Mouse (Mus musculus) forebrain, embryonic 13.5 days (tissue): ENCODE measurements around the gene Lpp. TPM values are rescaled to one million over a fixed set of nuclear protein-coding genes. Genes with fewer than 3 reads are reported as not detected.

Experiments
- ATAC-seq: fragments of 200-750 bp; cut with Nextera tagmentation; 2 replicates; pipeline ENCODE4 v1.8.0; 2017
- H3K27ac ChIP-seq: fragments of 300-500 bp; sonication (generic); 2 replicates; pipeline ENCODE4 v1.5.1; 2015; ENCODE audit warnings: inconsistent platforms, mild to moderate bottlenecking, moderate library complexity
- H3K27me3 ChIP-seq: fragments of 300-500 bp; sonication (generic); 2 replicates; pipeline ENCODE4 v1.6.1; 2015; ENCODE audit warnings: mild to moderate bottlenecking, inconsistent platforms
- H3K36me3 ChIP-seq: fragments of 300-500 bp; sonication (generic); 2 replicates; pipeline ENCODE4 v1.6.1; 2015; ENCODE audit warnings: mild to moderate bottlenecking, inconsistent platforms; ENCODE audit not compliant: poor library complexity, severe bottlenecking
- H3K4me1 ChIP-seq: fragments of 300-500 bp; sonication (generic); 2 replicates; pipeline ENCODE4 v1.6.1; 2015; ENCODE audit warnings: inconsistent platforms
- H3K4me2 ChIP-seq: fragments of 300-500 bp; sonication (generic); 2 replicates; pipeline ENCODE4 v1.6.1; 2015; ENCODE audit warnings: inconsistent platforms, mild to moderate bottlenecking, moderate library complexity
- H3K4me3 ChIP-seq: fragments of 300-500 bp; sonication (generic); 2 replicates; pipeline ENCODE4 v1.5.1; 2015; ENCODE audit warnings: mild to moderate bottlenecking, inconsistent platforms
- H3K9ac ChIP-seq: fragments of 300-500 bp; sonication (generic); 2 replicates; pipeline ENCODE4 v1.6.1; 2015; ENCODE audit warnings: mild to moderate bottlenecking, inconsistent platforms
- H3K9me3 ChIP-seq: fragments of 300-500 bp; sonication (generic); replicated peaks from 2 replicates; pipeline ENCODE4 v1.6.1; 2016; ENCODE audit warnings: inconsistent platforms
- WGBS: fragments of 180-500 bp; shearing (Covaris S2); methylation state at CpG from one replicate; pipeline ENCODE4 v1.1.7; 2015; 5-methylcytosine and 5-hydroxymethylcytosine counted together
- polyA plus RNA-seq: library from polyadenylated mRNA; unstranded; fragments of >200 nt; fragmentation: Nextera tagmentation; extraction: Ambion mirVana; gene quantifications from 2 replicates; pipeline ENCODE4 v1.2.1, GENCODE M21; 2015

Lpp gene
- polyA plus RNA-seq, 1 experiment from 2014 or later: 9.4 TPM

DNA sequence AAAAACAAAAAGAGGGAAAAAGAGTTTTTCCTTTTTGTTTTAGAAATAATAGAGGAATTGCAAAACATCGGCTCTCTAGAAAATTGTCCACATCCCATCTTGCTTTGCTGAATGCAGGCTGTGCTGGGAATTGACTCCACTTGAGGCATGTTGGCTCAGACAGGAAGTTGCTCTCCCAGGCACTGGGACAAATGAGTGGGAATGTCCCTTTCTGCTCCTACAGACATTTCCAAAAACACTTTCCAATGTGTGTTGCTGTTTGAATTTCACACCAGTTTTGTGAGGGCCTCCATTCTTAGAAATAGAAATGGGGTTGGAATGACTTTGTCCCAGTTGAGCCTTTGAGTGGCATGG is 116.5 kb downstream of the Lpp start:
- ATAC-seq: peak; percentile 48; the same call in 1 of the 2 replicates
- WGBS: 49% methylated on average over 1 of the region's 1 CpGs

DNA sequence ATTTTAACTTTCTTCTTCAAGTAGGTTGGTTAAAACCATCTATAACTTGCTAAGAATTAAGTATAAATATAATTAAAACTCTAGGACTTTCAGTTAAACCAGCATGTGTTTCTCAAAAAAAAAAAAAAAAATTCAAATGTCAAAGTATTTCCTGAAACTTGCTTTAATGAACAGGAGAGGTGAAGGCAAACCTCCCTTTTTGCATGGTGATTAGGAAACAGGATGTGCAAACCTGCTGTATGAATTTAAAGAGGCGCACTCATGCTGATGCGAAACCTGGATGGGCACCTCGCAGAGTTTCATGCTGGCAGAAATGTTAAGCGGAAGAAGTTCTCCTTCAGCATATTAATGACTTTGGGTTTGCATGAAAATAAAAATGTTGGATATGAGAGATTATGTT is 119.9 kb downstream of the Lpp start:
- H3K4me3 ChIP-seq: no peak overlapping the region

More for the DNA sequence above, 116.5 kb downstream of the Lpp start:
- Histone ChIP-seq H3K36me3 (no peaks in the 10 kb centered on the region), H3K27ac (0 out of 2 replicates have a peak overlapping the region, but pooled peaks have one; percentile 15), H3K4me2 (no peak overlapping the region), H3K27me3 (no peaks in the 10 kb centered on the region), H3K9me3 (no peaks in the 10 kb centered on the region), H3K4me1 (peaks cover 14% of the 10 kb centered on the region), H3K9ac (no peak overlapping the region), H3K4me3 (no peak overlapping the region)

DNA sequence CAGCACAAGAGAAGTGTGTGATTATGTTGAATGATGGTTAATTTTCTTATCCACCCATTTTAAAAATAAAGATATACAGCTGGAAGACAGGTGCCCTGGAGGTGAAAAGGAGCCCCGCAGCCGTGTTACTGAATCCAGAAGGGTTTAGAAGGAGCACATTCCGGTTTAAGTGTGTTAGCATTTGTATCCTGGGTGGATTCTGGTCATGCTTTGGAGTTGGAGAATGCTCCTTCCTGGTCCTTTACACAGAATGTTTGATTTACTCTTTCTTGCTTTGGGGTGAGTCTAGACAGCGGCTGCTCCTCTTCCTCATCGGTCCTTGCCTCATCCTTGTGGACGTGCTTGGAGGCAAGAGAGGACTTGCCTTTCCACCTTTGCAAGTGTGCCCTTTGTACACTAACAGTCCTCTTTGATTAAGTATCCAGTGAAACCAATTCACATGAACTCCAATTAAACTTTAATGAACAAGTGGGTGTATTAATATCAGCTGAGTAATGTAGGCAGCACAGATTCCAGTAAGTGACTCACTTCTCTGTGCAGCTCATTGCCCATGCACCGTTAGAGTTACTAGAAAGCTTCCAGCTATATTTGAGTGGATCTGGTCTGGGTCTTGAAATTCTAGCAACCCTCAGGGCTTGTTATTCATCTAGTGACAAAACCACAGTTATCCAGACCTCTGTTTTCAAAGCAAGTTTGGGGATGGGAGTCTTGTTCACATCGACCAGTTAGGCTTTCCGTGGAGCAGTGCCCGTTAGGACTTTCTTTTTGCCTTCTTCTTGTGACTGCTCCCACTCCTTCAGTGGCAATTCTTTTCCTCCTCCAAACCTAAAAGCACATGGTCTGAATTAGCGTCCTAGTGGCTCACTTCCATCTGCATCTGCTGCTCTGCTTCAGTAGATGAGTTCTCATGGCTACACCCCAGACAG is 121.8 kb downstream of the Lpp start:
- 88% methylated on average over 11 of the region's 11 CpGs for WGBS
- ATAC-seq: no peak

More for the DNA sequence above, 119.9 kb downstream of the Lpp start:
- no peak overlapping the region for H3K4me2 ChIP-seq
- no peaks in the 10 kb centered on the region for H3K9me3 ChIP-seq
- no peaks in the 10 kb centered on the region for H3K27me3 ChIP-seq
- no peaks in the 10 kb centered on the region for H3K36me3 ChIP-seq
- no peak overlapping the region for H3K27ac ChIP-seq
- H3K9ac ChIP-seq: no peak overlapping the region
- no peak for ATAC-seq
- peaks cover 14% of the 10 kb centered on the region for H3K4me1 ChIP-seq
- 96% methylated on average over 4 of the region's 4 CpGs for WGBS

DNA sequence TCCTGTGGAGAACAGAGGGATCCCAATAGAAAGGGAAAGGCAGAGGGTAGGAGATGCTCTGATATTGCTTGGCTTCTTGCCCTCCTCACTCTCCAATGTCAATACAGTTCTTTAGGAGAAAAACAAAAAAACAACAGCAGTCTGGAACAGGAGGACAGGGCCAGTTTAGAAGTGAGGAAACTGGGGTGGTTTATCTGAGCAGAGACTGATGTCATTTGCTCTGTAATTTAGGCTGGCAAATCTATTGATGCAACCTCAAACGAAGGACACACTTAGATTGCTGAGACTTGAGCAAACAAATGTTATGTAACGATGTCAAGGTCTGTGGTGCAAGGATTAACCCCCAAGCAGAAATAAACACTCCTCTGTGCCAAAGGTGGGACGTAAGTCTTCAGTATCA is 123.7 kb downstream of the Lpp start:
- Histone ChIP-seq H3K27ac (no peak overlapping the region), H3K27me3 (no peaks in the 10 kb centered on the region), H3K4me1 (no peaks in the 10 kb centered on the region), H3K36me3 (no peaks in the 10 kb centered on the region), H3K9ac (no peak overlapping the region), H3K4me2 (no peak overlapping the region), H3K9me3 (no peaks in the 10 kb centered on the region), H3K4me3 (no peak overlapping the region)
- no peak for ATAC-seq
- WGBS: 73% methylated on average over 3 of the region's 3 CpGs

More for the DNA sequence above, 121.8 kb downstream of the Lpp start:
- Histone ChIP-seq H3K36me3 (no peaks in the 10 kb centered on the region), H3K9ac (no peak overlapping the region), H3K27me3 (no peaks in the 10 kb centered on the region), H3K27ac (no peak overlapping the region), H3K4me1 (peaks cover 3% of the 10 kb centered on the region; the same call in 1 of the 2 replicates), H3K4me3 (no peak overlapping the region), H3K9me3 (no peaks in the 10 kb centered on the region), H3K4me2 (no peak overlapping the region)

DNA sequence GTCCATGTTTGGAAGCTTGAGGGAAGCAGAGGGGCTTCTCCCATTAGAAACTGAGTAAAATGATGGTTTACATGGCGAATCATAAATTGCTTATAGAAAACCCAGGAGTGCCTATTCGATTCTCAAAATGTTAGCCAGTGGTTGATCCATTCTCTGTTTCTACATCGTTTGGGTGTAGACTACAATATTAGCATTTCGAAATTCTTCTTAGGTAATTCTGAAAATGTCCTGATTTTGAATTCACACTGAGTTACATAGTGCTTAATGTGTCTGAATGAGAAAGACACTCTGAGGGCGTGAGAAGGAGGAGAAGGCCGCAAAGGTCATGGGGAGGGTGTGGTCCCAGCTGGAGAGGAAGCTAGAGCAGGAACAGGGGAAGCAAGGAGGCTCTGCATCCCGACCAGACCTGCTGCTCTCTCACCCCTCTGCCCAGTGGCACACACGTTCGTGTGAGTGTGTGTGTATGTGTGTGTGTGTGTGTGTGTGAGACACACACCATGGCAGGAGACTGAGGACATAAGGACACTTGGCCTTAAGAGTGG is 124.3 kb downstream of the Lpp start:
- Histone ChIP-seq H3K36me3 (no peaks in the 10 kb centered on the region), H3K4me2 (no peak overlapping the region), H3K4me1 (no peaks in the 10 kb centered on the region), H3K27me3 (no peaks in the 10 kb centered on the region), H3K9ac (no peak overlapping the region), H3K9me3 (no peaks in the 10 kb centered on the region), H3K27ac (no peak overlapping the region), H3K4me3 (no peak overlapping the region)
- WGBS: 76% methylated on average over 9 of the region's 9 CpGs
- no peak for ATAC-seq

DNA sequence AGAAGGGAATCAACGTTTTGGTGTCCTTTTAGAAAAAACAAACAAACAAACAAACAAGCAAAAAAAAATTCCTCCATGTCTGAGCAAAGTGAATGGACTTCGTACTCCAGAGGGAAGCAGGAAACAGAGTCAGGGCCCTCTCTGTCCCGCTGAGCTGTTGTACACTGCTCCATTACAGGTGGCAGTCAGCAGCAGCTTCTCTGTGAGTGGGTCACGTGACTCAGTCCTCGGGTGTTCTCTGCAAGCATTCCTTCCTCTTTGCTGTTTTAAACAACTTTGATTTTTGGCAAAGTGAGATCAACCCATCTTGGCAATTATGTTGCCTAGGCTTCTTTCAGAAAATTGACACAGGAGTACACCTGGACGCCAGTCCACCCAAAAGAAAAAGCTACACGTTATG is 125.5 kb downstream of the Lpp start:
- no peaks in the 10 kb centered on the region for H3K36me3 ChIP-seq
- H3K4me1 ChIP-seq: no peaks in the 10 kb centered on the region
- H3K4me2 ChIP-seq: no peak overlapping the region
- no peak overlapping the region for H3K27ac ChIP-seq
- no peaks in the 10 kb centered on the region for H3K9me3 ChIP-seq
- WGBS: 82% methylated on average over 7 of the region's 7 CpGs
- H3K4me3 ChIP-seq: no peak overlapping the region
- no peaks in the 10 kb centered on the region for H3K27me3 ChIP-seq
- no peak for ATAC-seq
- no peak overlapping the region for H3K9ac ChIP-seq

DNA sequence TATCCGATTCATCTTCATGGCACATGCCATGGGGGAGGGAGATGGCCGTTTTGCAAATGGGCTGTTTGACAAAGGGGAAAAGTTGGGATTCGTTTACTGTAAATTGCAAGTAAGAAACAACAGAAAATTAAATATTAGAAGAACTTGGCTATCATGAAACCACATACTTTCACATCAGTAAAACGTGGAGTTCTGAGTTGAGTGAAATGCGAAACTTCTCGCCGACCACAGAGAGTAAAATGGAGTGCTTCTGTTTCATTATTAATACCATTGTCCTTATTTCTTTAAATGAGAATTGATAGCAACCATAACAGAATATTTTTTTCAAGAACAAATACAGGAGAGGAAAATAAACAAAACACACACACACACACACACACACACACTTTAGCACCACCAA is 133.9 kb downstream of the Lpp start:
- no peaks in the 10 kb centered on the region for H3K27me3 ChIP-seq
- 93% methylated on average over 7 of the region's 7 CpGs for WGBS
- no peak overlapping the region for H3K9ac ChIP-seq
- ATAC-seq: no peak
- H3K9me3 ChIP-seq: no peaks in the 10 kb centered on the region
- H3K27ac ChIP-seq: no peak overlapping the region
- no peak overlapping the region for H3K4me3 ChIP-seq
- H3K36me3 ChIP-seq: no peaks in the 10 kb centered on the region
- no peak overlapping the region for H3K4me2 ChIP-seq
- H3K4me1 ChIP-seq: no peaks in the 10 kb centered on the region

DNA sequence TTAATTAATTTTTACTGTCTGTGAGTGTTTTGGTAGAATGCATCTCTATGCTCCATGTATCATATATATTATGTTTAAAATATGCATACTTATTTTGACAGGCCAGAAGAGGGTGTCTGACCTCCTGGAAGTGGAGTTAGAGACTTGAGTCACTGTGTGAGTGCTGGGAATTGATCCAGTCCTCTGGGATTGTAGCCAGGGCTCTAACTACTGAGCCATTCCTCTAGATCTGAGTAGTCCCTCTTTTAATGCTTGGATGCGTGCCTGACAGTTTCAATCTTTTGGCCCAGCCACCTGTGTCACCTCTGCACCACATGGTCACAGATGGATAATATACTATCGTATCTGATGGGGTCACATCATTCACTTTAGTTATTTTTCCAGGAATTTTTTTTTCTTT is 138.4 kb downstream of the Lpp start:
- no peak overlapping the region for H3K9ac ChIP-seq
- H3K27ac ChIP-seq: no peak overlapping the region
- H3K9me3 ChIP-seq: no peaks in the 10 kb centered on the region
- no peak overlapping the region for H3K4me2 ChIP-seq
- WGBS: 92% methylated on average over 2 of the region's 2 CpGs
- no peak for ATAC-seq
- no peaks in the 10 kb centered on the region for H3K27me3 ChIP-seq
- H3K4me1 ChIP-seq: no peaks in the 10 kb centered on the region
- no peaks in the 10 kb centered on the region for H3K36me3 ChIP-seq
- H3K4me3 ChIP-seq: no peak overlapping the region

DNA sequence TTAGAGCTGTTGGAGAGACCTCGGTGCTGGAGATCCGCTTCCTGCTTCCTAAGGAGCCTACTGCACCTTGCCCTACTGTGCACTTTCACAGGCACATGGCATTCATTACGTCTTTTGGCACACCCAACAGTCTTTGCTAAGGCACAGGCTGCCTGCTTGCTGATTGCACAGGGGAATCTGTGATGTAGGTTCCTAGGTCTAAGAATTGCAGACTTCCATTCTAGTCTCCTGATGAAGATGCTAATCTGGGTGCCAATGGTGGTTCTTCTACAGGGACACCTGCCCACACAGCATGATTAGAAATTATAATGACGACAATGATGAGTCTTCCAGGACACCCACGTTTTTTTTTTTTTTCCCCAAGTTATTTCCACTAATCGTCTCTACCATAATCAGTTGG is 141.9 kb downstream of the Lpp start:
- no peaks in the 10 kb centered on the region for H3K9me3 ChIP-seq
- H3K36me3 ChIP-seq: no peaks in the 10 kb centered on the region
- no peak overlapping the region for H3K9ac ChIP-seq
- WGBS: 90% methylated on average over 6 of the region's 6 CpGs
- H3K27me3 ChIP-seq: no peaks in the 10 kb centered on the region
- H3K4me1 ChIP-seq: no peaks in the 10 kb centered on the region
- no peak overlapping the region for H3K4me2 ChIP-seq
- H3K27ac ChIP-seq: no peak overlapping the region
- no peak for ATAC-seq
- no peak overlapping the region for H3K4me3 ChIP-seq

DNA sequence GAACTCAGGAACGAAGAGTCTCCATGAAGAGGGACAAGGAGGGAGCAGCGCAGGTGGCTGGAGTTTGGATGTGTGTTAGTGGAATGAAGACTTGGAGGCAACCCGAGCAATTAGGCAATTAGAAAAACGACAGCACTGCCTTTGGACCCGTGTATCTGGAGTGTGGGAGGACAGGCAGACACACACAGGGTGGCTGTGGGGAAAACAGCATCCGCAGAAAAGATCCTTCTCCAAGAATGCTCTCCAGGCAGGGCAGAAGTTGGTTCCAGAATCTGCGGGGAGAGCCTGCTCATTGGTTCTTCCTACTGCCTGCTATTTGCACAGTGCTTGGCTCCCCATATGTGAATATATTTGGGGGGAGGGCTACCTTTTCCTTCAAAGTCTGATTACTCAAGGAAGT is 143.0 kb downstream of the Lpp start:
- Histone ChIP-seq H3K27ac (no peak overlapping the region), H3K9me3 (no peaks in the 10 kb centered on the region), H3K4me1 (no peaks in the 10 kb centered on the region), H3K9ac (no peak overlapping the region), H3K4me2 (no peak overlapping the region), H3K27me3 (no peaks in the 10 kb centered on the region), H3K36me3 (no peaks in the 10 kb centered on the region), H3K4me3 (no peak overlapping the region)
- ATAC-seq: no peak
- 80% methylated on average over 7 of the region's 7 CpGs for WGBS

DNA sequence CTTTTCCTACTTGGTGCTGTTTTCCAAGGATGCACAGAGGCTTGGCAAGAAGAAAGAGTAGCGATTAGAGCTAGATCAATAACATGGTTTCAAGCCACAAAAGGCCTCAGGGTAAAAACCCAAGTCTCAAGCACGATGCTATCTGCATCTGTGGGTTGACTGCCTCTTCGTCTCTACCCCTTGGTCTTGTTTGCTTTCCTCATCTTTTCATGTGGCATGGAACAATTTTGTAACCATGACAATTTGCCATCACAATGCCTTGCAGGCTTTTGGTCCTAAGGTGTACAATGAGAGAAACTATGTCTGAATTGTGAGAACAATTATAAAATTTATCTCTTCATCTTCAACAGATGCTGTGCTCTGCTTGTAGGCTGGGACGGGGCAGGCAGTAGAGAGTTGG is 145.7 kb downstream of the Lpp start:
- no peaks in the 10 kb centered on the region for H3K36me3 ChIP-seq
- H3K9ac ChIP-seq: no peak overlapping the region
- no peak for ATAC-seq
- no peak overlapping the region for H3K27ac ChIP-seq
- no peak overlapping the region for H3K4me2 ChIP-seq
- no peaks in the 10 kb centered on the region for H3K4me1 ChIP-seq
- WGBS: 90% methylated on average over 4 of the region's 4 CpGs
- no peaks in the 10 kb centered on the region for H3K27me3 ChIP-seq
- no peak overlapping the region for H3K4me3 ChIP-seq
- H3K9me3 ChIP-seq: no peaks in the 10 kb centered on the region

DNA sequence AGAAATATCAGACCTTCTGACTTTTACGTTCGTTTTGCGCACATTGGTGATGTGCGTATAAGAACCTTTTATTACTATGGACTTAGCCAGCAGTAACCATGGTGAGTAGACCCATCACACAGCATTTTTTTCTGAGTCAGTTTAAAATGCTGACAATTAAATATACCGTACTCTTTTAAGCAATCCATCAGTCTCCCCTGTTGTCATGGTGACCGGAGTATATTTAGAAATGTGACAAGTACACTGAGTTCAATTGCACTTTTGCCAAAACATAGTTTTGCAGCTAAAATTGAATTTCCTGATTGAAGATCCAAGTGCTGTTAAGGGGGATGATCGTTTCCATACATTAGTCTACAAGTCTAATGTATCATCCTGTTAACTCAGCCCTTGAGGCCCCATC is 149.6 kb downstream of the Lpp start:
- ATAC-seq: peak; percentile 33; the same call in 1 of the 2 replicates

More for the DNA sequence above, 149.6 kb downstream of the Lpp start:
- Histone ChIP-seq H3K9ac (no peak overlapping the region), H3K27ac (no peak overlapping the region), H3K9me3 (no peaks in the 10 kb centered on the region), H3K27me3 (no peaks in the 10 kb centered on the region), H3K4me1 (no peaks in the 10 kb centered on the region), H3K4me3 (no peak overlapping the region), H3K36me3 (no peaks in the 10 kb centered on the region), H3K4me2 (no peak overlapping the region)
- WGBS: 83% methylated on average over 7 of the region's 7 CpGs
